Comparison of ENCODE assay signal across 25 mouse cellular contexts in genomic region chr19:60818677-60819076, GRCm38 (mm10). TPM values are rescaled to one million over a fixed set of nuclear protein-coding genes. Genes with fewer than 3 reads are reported as not detected.
DNase-seq lines count a peak whose midpoint lies in the region; ATAC-seq and TF ChIP-seq lines count a peak whose summit lies in the region.
"Had no signal": no experiment of that assay in that cellular context is flagged by ENCODE, and none has a peak within 500 bp of the region (broad histone marks: within the 10 kb centered on the region; RNA-seq: fewer than 3 reads in every experiment).

No protein-coding gene starts in this region.

- TF ChIP-seq EP300 in MEL (IDR thresholded peaks at IDR 0.05; ENCODE audit: low read depth in 1 of 2, low read length in 2 of 2): peak in 1 of 2 experiments; percentile 47; a peak in 1 of 4 replicates
- TF ChIP-seq EP300 in heart, adult 2 months (IDR thresholded peaks at IDR 0.05; ENCODE audit: insufficient read depth, low read depth, low read length): no peak

- H3K9ac ChIP-seq in liver, embryonic 13.5 days: no peak overlapping the region
- no peak overlapping the region for H3K9ac ChIP-seq in liver, embryonic 11.5 days (ENCODE audit: low read depth, low read length)
- no peak overlapping the region for H3K9ac ChIP-seq in MEL (ENCODE audit: control insufficient read depth, low read depth, low read length, poor library complexity, severe bottlenecking)
- no peak overlapping the region for H3K9ac ChIP-seq in heart, adult 2 months (ENCODE audit: low read depth, low read length)
- H3K9ac ChIP-seq: embryonic facial prominence, embryonic 13.5 days; forebrain, embryonic 15.5 days; heart, embryonic 13.5 days; liver, embryonic 14.5 days; neural tube, embryonic 15.5 days had no signal

- WGBS in liver, embryonic 13.5 days (ENCODE audit: insufficient replicate concordance): 56% methylated on average over 6 of the region's 6 CpGs
- 71% methylated on average over 6 of the region's 6 CpGs for WGBS in liver, embryonic 11.5 days
- 84% methylated on average over 6 of the region's 6 CpGs for WGBS in heart, adult 2 months

- no peaks in the 10 kb centered on the region for H3K79me2 ChIP-seq in MEL (ENCODE audit: control insufficient read depth, insufficient read depth, low read length, poor library complexity)
- H3K79me2 ChIP-seq in heart, adult 2 months (replicated peaks; ENCODE audit: control insufficient read depth, insufficient read depth, low read length): no peaks in the 10 kb centered on the region

- no peak; the same call in 1 of the 2 replicates for ATAC-seq in liver, embryonic 13.5 days (ENCODE audit: low read depth)
- ATAC-seq in liver, embryonic 11.5 days (replicated peaks; ENCODE audit: low FRiP score): no peak
- ATAC-seq in granulocyte monocyte progenitor cell, adult 5-6 weeks (replicated peaks; ENCODE audit: poor library complexity, severe bottlenecking): peak; percentile 100
- ATAC-seq: forebrain, embryonic 15.5 days; hindbrain, embryonic 16.5 days had no signal

- no peak for DNase-seq in liver, embryonic 13.5 days
- DNase-seq in liver, embryonic 11.5 days (ENCODE audit: low spot score): no peak
- DNase-seq in MEL (ENCODE audit: low read depth, low spot score): peak; percentile 79
- DNase-seq in monocyte, adult 2 months (ENCODE audit: low read depth in 1 of 2, low spot score in 2 of 2): peak; percentile 39 to 53
- no peak for DNase-seq in heart, adult 2 months
- DNase-seq in left cerebral cortex, adult 8-10 months (ENCODE audit: low spot score in 2 of 2): no peak
- DNase-seq in frontal cortex, postnatal 10 days (ENCODE audit: low spot score in 2 of 2): no peak
- DNase-seq: adrenal gland, adult 2 months; B cell, adult 2 months; cerebellum, adult 9-11 months; heart, postnatal 36 days; kidney, adult 18-20 months; kidney, postnatal 10 days; layer of hippocampus, postnatal 36 days; midbrain, embryonic 14.5 days; right cerebral cortex, postnatal 14 days; thymus, postnatal 14 days had no signal

- TF ChIP-seq CTCF in MEL (IDR thresholded peaks at IDR 0.05 in 2 of 3, conservative IDR thresholded peaks at IDR 0.05 in 1 of 3; ENCODE audit: control insufficient read depth in 1 of 3, insufficient read depth in 1 of 3, low read depth in 2 of 3, low read length in 3 of 3, poor library complexity in 1 of 3, severe bottlenecking in 1 of 3): no peak
- no peak for TF ChIP-seq CTCF in heart, adult 2 months (IDR thresholded peaks at IDR 0.05)

- H3K27ac ChIP-seq in liver, embryonic 13.5 days: peak overlapping the region; percentile 29; the same call in 1 of the 2 replicates
- no peak overlapping the region for H3K27ac ChIP-seq in liver, embryonic 11.5 days (ENCODE audit: low read depth, low read length)
- H3K27ac ChIP-seq in MEL (ENCODE audit: control insufficient read depth, low read depth, low read length): peak overlapping the region; percentile 47
- H3K27ac ChIP-seq in heart, adult 2 months: no peak overlapping the region
- H3K27ac ChIP-seq: embryonic facial prominence, embryonic 13.5 days; forebrain, embryonic 15.5 days; heart, embryonic 13.5 days; layer of hippocampus, adult 2 months; liver, embryonic 14.5 days; neural tube, embryonic 15.5 days had no signal

- TF ChIP-seq POLR2A in MEL (IDR thresholded peaks at IDR 0.05; ENCODE audit: control insufficient read depth in 1 of 2, insufficient read depth in 1 of 2, low read depth in 1 of 2, low read length in 2 of 2, poor library complexity in 1 of 2): no peak
- TF ChIP-seq POLR2A in heart, adult 2 months (IDR thresholded peaks at IDR 0.05; ENCODE audit: insufficient read depth, low read depth, low read length): no peak

- no peak overlapping the region for H3K4me3 ChIP-seq in liver, embryonic 13.5 days (replicated peaks)
- H3K4me3 ChIP-seq in liver, embryonic 11.5 days (ENCODE audit: low read depth, low read length): no peak overlapping the region
- no peak overlapping the region for H3K4me3 ChIP-seq in MEL (ENCODE audit: control insufficient read depth in 1 of 2, insufficient read depth in 1 of 2, low read depth in 2 of 2, low read length in 2 of 2)
- no peak overlapping the region for H3K4me3 ChIP-seq in heart, adult 2 months
- H3K4me3 ChIP-seq: embryonic facial prominence, embryonic 13.5 days; forebrain, embryonic 15.5 days; heart, embryonic 13.5 days; layer of hippocampus, adult 2 months; neural tube, embryonic 15.5 days had no signal

- intact Hi-C loops in heart, adult 2 months (cut with DNase I): no loop called here

- H3K4me2 ChIP-seq in liver, embryonic 13.5 days: no peak overlapping the region
- no peak overlapping the region for H3K4me2 ChIP-seq in liver, embryonic 11.5 days
- H3K4me2 ChIP-seq: embryonic facial prominence, embryonic 13.5 days; forebrain, embryonic 15.5 days; heart, embryonic 13.5 days; neural tube, embryonic 15.5 days had no signal

- peaks cover 77% of the 10 kb centered on the region for H3K36me3 ChIP-seq in liver, embryonic 13.5 days
- H3K36me3 ChIP-seq in liver, embryonic 11.5 days (ENCODE audit: control insufficient read depth, insufficient read depth, low read length): peaks cover 17% of the 10 kb centered on the region; the same call in 1 of the 2 replicates
- peaks cover 10 to 29% of the 10 kb centered on the region in 2 experiments for H3K36me3 ChIP-seq in MEL (ENCODE audit: control insufficient read depth in 1 of 2, insufficient read depth in 2 of 2, low read length in 2 of 2)
- peaks cover 11% of the 10 kb centered on the region for H3K36me3 ChIP-seq in heart, adult 2 months (ENCODE audit: control insufficient read depth, insufficient read depth, low read length)

- no peak for TF ChIP-seq RAD21 in MEL (IDR thresholded peaks at IDR 0.05; ENCODE audit: low read depth, low read length)

- no peaks in the 10 kb centered on the region for H3K27me3 ChIP-seq in liver, embryonic 13.5 days
- H3K27me3 ChIP-seq in liver, embryonic 11.5 days (replicated peaks; ENCODE audit: control insufficient read depth, insufficient read depth, low read length): no peaks in the 10 kb centered on the region
- no peaks in the 10 kb centered on the region for H3K27me3 ChIP-seq in MEL (ENCODE audit: control insufficient read depth in 1 of 2, insufficient read depth in 2 of 2, low read length in 2 of 2)
- no peaks in the 10 kb centered on the region for H3K27me3 ChIP-seq in heart, adult 2 months (ENCODE audit: control insufficient read depth, insufficient read depth, low read length)
- H3K27me3 ChIP-seq: embryonic facial prominence, embryonic 13.5 days; forebrain, embryonic 15.5 days; heart, embryonic 13.5 days; neural tube, embryonic 15.5 days had no signal

- no peaks in the 10 kb centered on the region for H3K9me3 ChIP-seq in liver, embryonic 13.5 days (replicated peaks)
- no peaks in the 10 kb centered on the region for H3K9me3 ChIP-seq in liver, embryonic 11.5 days (ENCODE audit: control insufficient read depth, low read length)
- no peaks in the 10 kb centered on the region for H3K9me3 ChIP-seq in MEL (replicated peaks; ENCODE audit: insufficient read depth, low read length)
- H3K9me3 ChIP-seq: embryonic facial prominence, embryonic 13.5 days; forebrain, embryonic 15.5 days; heart, embryonic 13.5 days; neural tube, embryonic 15.5 days had no signal

- H3K4me1 ChIP-seq in liver, embryonic 13.5 days (replicated peaks): peaks cover 13% of the 10 kb centered on the region
- no peaks in the 10 kb centered on the region for H3K4me1 ChIP-seq in liver, embryonic 11.5 days (replicated peaks; ENCODE audit: control insufficient read depth, insufficient read depth, low read length)
- peaks cover 4 to 5% of the 10 kb centered on the region in 2 experiments; a peak in 2 of 4 replicates for H3K4me1 ChIP-seq in MEL (ENCODE audit: control insufficient read depth in 1 of 2, insufficient read depth in 2 of 2, low read length in 2 of 2)
- H3K4me1 ChIP-seq in heart, adult 2 months (ENCODE audit: control insufficient read depth, insufficient read depth, low read length): no peaks in the 10 kb centered on the region
- H3K4me1 ChIP-seq: embryonic facial prominence, embryonic 13.5 days; forebrain, embryonic 15.5 days; heart, embryonic 13.5 days had no signal

RNA-seq across cellular contexts. Expression of gene Fam45a, which starts 7.3 kb away (rescaled TPM):
- 21.9 and 26.8 TPM in 2 replicates for polyA plus RNA-seq in liver, embryonic 13.5 days (2015; fragmentation: Nextera tagmentation; extraction: Ambion mirVana)
- 34.1 and 36.0 TPM in 2 replicates for polyA plus RNA-seq in liver, embryonic 11.5 days (2014; fragmentation: Nextera tagmentation; extraction: Ambion mirVana)
- total RNA-seq in MEL (2012; rRNA removed): 12.1 and 13.0 TPM in 2 replicates
- 10 to 100 TPM in 1 of 2 experiments, not detected in 1; 20.4 TPM for polyA plus RNA-seq in MEL (2012; ENCODE audit: insufficient read depth in 1 of 2, insufficient read length in 2 of 2, low read depth in 1 of 2, low replicate concordance in 2 of 2, missing spikeins in 1 of 2)
- 27.0 and 54.3 TPM in 2 replicates for total RNA-seq in granulocyte monocyte progenitor cell, adult 5-6 weeks (2014; fragmentation: Nextera tagmentation)
- total RNA-seq in granulocyte monocyte progenitor cell, adult 5-6 weeks (2017): 19.8 and 19.9 TPM in 2 replicates
- total RNA-seq in heart, adult 2 months (2021): 10 to 100 TPM; 17.4 to 18.9 TPM
- 8.7 and 15.6 TPM in 2 replicates for polyA plus RNA-seq in heart, adult 2 months (2012; rRNA removed)
- total RNA-seq in left cerebral cortex, adult 8-10 months (2022): 10 to 100 TPM; 43.8 to 53.4 (median 48.2) TPM

RNA-seq across cellular contexts. Expression of gene Eif3a, which starts 28.2 kb away (rescaled TPM):
- 109 and 129 TPM in 2 replicates for polyA plus RNA-seq in liver, embryonic 13.5 days (2015; fragmentation: Nextera tagmentation; extraction: Ambion mirVana)
- 199 and 208 TPM in 2 replicates for polyA plus RNA-seq in liver, embryonic 11.5 days (2014; fragmentation: Nextera tagmentation; extraction: Ambion mirVana)
- total RNA-seq in MEL (2012; rRNA removed): 331 and 352 TPM in 2 replicates
- 100 to 1,000 TPM; 424 to 914 TPM for polyA plus RNA-seq in MEL (2012; ENCODE audit: insufficient read depth in 1 of 2, insufficient read length in 2 of 2, low read depth in 1 of 2, low replicate concordance in 2 of 2, missing spikeins in 1 of 2)
- 269 and 272 TPM in 2 replicates for total RNA-seq in granulocyte monocyte progenitor cell, adult 5-6 weeks (2014; fragmentation: Nextera tagmentation)
- total RNA-seq in granulocyte monocyte progenitor cell, adult 5-6 weeks (2017): 334 and 405 TPM in 2 replicates
- 100 to 1,000 TPM in 1 of 2 experiments, 10 to 100 TPM in 1; 95.4 to 105 TPM for total RNA-seq in heart, adult 2 months (2021)
- polyA plus RNA-seq in heart, adult 2 months (2012; rRNA removed): 24.0 and 53.1 TPM in 2 replicates
- total RNA-seq in left cerebral cortex, adult 8-10 months (2022): 10 to 100 TPM; 88.6 to 98.3 (median 90.6) TPM

RNA-seq across cellular contexts. Expression of gene Sfxn4, which starts 42.6 kb away (rescaled TPM):
- polyA plus RNA-seq in liver, embryonic 13.5 days (2015; fragmentation: Nextera tagmentation; extraction: Ambion mirVana): 1.0 and 1.2 TPM in 2 replicates
- polyA plus RNA-seq in liver, embryonic 11.5 days (2014; fragmentation: Nextera tagmentation; extraction: Ambion mirVana): 3.6 and 4.2 TPM in 2 replicates
- 0.85 and 1.3 TPM in 2 replicates for total RNA-seq in MEL (2012; rRNA removed)
- 1 to 10 TPM in 1 of 2 experiments, not detected in 1; 9.3 TPM for polyA plus RNA-seq in MEL (2012; ENCODE audit: insufficient read depth in 1 of 2, insufficient read length in 2 of 2, low read depth in 1 of 2, low replicate concordance in 2 of 2, missing spikeins in 1 of 2)
- total RNA-seq in granulocyte monocyte progenitor cell, adult 5-6 weeks (2014; fragmentation: Nextera tagmentation): 2.6 and 4.4 TPM in 2 replicates
- total RNA-seq in granulocyte monocyte progenitor cell, adult 5-6 weeks (2017): 2.6 and 2.8 TPM in 2 replicates
- total RNA-seq in heart, adult 2 months (2021): 1 to 10 TPM; 6.9 to 8.7 TPM
- polyA plus RNA-seq in heart, adult 2 months (2012; rRNA removed): 2.1 and 5.4 TPM in 2 replicates
- 10 to 100 TPM; 17.9 to 21.5 (median 20.2) TPM for total RNA-seq in left cerebral cortex, adult 8-10 months (2022)

RNA-seq across cellular contexts. Expression of gene Prdx3, which starts 55.7 kb away (rescaled TPM):
- polyA plus RNA-seq in liver, embryonic 13.5 days (2015; fragmentation: Nextera tagmentation; extraction: Ambion mirVana): 405 and 440 TPM in 2 replicates
- polyA plus RNA-seq in liver, embryonic 11.5 days (2014; fragmentation: Nextera tagmentation; extraction: Ambion mirVana): 372 and 407 TPM in 2 replicates
- 267 and 271 TPM in 2 replicates for total RNA-seq in MEL (2012; rRNA removed)
- 100 to 1,000 TPM in 1 of 2 experiments, not detected in 1; 332 TPM for polyA plus RNA-seq in MEL (2012; ENCODE audit: insufficient read depth in 1 of 2, insufficient read length in 2 of 2, low read depth in 1 of 2, low replicate concordance in 2 of 2, missing spikeins in 1 of 2)
- 98.9 and 99.6 TPM in 2 replicates for total RNA-seq in granulocyte monocyte progenitor cell, adult 5-6 weeks (2014; fragmentation: Nextera tagmentation)
- total RNA-seq in granulocyte monocyte progenitor cell, adult 5-6 weeks (2017): 89.8 and 96.0 TPM in 2 replicates
- total RNA-seq in heart, adult 2 months (2021): 100 to 1,000 TPM; 353 to 407 TPM
- 450 and 687 TPM in 2 replicates for polyA plus RNA-seq in heart, adult 2 months (2012; rRNA removed)
- total RNA-seq in left cerebral cortex, adult 8-10 months (2022): 10 to 100 TPM; 79.0 to 94.0 (median 85.1) TPM

Comparison
In these comparisons a context has a peak if more than half of its experiments do, and no peak if none do; other contexts are left out.
1. H3K27ac ChIP-seq: peak in liver, embryonic 13.5 days (single experiment) and MEL (single experiment); none in liver, embryonic 11.5 days (single experiment) and heart, adult 2 months (single experiment).
2. DNase-seq: peak in MEL (single experiment) and monocyte, adult 2 months (2 of 2); none in liver, embryonic 13.5 days (single experiment), liver, embryonic 11.5 days (single experiment), heart, adult 2 months (0 of 2), left cerebral cortex, adult 8-10 months (0 of 2) and frontal cortex, postnatal 10 days (0 of 2).